Mouse (Mus musculus): ENCODE data around the gene Bag1. TPM values are rescaled to one million over a fixed set of nuclear protein-coding genes. Genes with fewer than 3 reads are reported as not detected.

Gene Bag1
- polyA plus RNA-seq, 1 experiment, result 200 TPM

DNA sequence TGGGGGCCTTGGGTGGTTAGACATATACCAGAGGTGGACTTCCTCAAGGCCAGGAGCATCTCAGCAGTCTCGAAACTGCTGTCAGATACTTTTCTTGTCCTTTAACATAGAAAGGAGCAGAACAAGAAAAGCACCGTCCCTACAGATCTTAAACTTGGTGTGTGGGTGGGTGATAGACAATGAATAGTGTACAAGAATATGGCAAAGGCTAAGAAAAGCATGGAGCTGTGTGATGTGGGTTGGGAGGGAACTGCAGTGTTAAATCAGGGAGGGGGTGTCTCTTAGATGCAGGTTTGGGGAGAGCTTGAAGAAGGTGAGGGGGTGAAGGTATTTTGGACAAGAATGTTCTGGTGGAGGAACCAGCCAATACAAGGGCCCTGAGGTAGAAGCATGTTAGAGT lies 27.5 kb downstream of the Bag1 start:
- peak overlapping the region; percentile 29; the same call in 1 of the 2 replicates for H3K4me3 ChIP-seq (ENCODE audit: low read depth, low read length)
- H3K27me3 ChIP-seq (ENCODE audit: control insufficient read depth, insufficient read depth, low read length), result no peaks in the 10 kb centered on the region
- no peak for TF ChIP-seq CTCF (IDR thresholded peaks at IDR 0.05; ENCODE audit: extremely low read depth, insufficient read length, insufficient replicate concordance, low read depth, low read length)
- TF ChIP-seq POLR2A (IDR thresholded peaks at IDR 0.05; ENCODE audit: low read depth, low read length), result no peak
- no peaks in the 10 kb centered on the region for H3K36me3 ChIP-seq (ENCODE audit: control insufficient read depth, insufficient read depth, low read length)
- 0 out of 2 replicates have a peak overlapping the region, but pooled peaks have one; percentile 28 for H3K27ac ChIP-seq (ENCODE audit: insufficient read depth, low read depth, low read length)
- peaks cover 14% of the 10 kb centered on the region for H3K4me1 ChIP-seq (ENCODE audit: control insufficient read depth, insufficient read depth, insufficient read length, low read length)
- 86% methylated on average over 2 of the region's 2 CpGs for WGBS

DNA sequence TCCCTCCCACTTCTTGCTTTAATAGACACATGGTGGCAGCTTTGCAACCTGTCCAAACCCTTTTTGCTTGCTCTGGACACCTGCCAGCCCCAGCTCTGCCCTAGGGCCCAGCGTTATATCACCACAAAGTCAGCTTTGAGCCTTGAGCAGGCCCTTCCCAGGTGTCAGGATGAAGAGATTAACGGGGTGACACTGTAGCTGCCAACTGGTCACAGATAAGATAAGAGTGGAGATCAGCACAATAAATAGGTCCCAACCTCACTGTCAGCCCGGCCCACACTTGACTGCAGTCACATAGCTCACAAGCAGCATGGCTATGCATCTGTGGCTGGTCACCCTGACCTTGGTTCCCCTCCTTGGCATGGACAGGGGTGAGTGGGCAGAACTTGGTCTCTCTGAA lies 28.3 kb downstream of the Bag1 start, which contains the start of gene Spink4:
Spink4 (plus strand) TSS at position 268 of the 400 bp plus-strand sequence.
- H3K27me3 ChIP-seq (ENCODE audit: control insufficient read depth, insufficient read depth, low read length), result no peaks in the 10 kb centered on the region
- peaks cover 19% of the 10 kb centered on the region for H3K4me1 ChIP-seq (ENCODE audit: control insufficient read depth, insufficient read depth, insufficient read length, low read length)
- peak within 1 kb of the TSS; percentile 29; the same call in 1 of the 2 replicates for H3K4me3 ChIP-seq (ENCODE audit: low read depth, low read length)
- H3K36me3 ChIP-seq (ENCODE audit: control insufficient read depth, insufficient read depth, low read length), result no peaks in the 10 kb centered on the region
- no peak for TF ChIP-seq CTCF (IDR thresholded peaks at IDR 0.05; ENCODE audit: extremely low read depth, insufficient read length, insufficient replicate concordance, low read depth, low read length)
- TF ChIP-seq POLR2A (IDR thresholded peaks at IDR 0.05; ENCODE audit: low read depth, low read length), result no peak
- 15% methylated on average over 3 of the region's 3 CpGs for WGBS
- peak within 1 kb of the TSS; percentile 44; the same call in 1 of the 2 replicates for H3K27ac ChIP-seq (ENCODE audit: insufficient read depth, low read depth, low read length)

DNA sequence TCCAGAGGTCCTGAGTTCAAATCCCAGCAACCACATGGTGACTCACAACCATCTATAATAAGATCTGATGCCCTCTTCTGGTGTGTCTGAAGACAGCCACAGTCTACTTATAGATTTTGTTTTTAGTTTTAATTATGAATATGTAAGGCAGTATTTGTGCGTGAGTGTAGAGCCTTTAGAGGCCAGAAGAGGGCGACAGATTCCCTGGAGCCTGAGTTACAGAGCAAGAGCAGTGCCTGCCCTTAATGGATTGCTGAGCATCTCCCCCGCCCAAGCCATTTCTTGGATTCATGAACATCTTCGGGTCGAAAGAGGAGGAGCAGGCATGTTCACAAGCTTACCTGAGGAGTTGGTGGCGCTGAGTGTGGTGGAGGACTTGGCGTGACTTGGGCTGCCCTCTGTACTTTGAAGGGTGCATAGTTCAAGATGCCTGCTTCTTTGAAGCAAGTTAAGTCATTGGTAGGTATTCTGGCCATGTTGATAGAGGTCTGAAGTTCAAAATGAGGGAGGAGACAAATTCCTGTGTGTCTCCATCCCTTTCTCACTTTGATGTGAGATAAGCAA lies 31.4 kb downstream of the Bag1 start:
- H3K27me3 ChIP-seq (ENCODE audit: control insufficient read depth, insufficient read depth, low read length), result no peaks in the 10 kb centered on the region
- peaks cover 20% of the 10 kb centered on the region for H3K4me1 ChIP-seq (ENCODE audit: control insufficient read depth, insufficient read depth, insufficient read length, low read length)
- H3K27ac ChIP-seq (ENCODE audit: insufficient read depth, low read depth, low read length), result no peak overlapping the region
- peak; percentile 49; the same call in 1 of the 2 replicates for TF ChIP-seq CTCF (IDR thresholded peaks at IDR 0.05; ENCODE audit: extremely low read depth, insufficient read length, insufficient replicate concordance, low read depth, low read length)
- no peak for TF ChIP-seq POLR2A (IDR thresholded peaks at IDR 0.05; ENCODE audit: low read depth, low read length)
- no peak overlapping the region for H3K4me3 ChIP-seq (ENCODE audit: low read depth, low read length)
- WGBS, result 80% methylated on average over 7 of the region's 7 CpGs
- H3K36me3 ChIP-seq (ENCODE audit: control insufficient read depth, insufficient read depth, low read length), result no peaks in the 10 kb centered on the region

DNA sequence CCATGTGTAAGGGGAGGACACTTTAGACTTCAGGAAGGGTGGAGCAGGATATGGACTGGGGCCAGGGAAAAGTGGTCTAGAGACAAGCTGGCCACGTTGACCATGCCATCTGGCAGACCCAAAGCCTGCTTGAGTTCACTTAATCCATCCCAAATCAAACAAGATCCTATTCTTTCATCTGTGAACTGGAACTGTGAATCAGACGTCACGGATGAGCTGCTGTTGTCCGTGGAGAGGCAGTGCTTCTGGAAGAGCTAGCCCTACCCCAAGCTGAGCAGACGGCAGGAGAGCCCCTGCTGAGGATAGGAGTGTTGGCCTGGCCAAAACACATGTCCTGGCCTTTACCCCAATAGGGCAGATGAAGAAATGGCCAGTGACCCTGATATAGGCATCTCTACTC lies 32.1 kb downstream of the Bag1 start:
- no peak overlapping the region for H3K27ac ChIP-seq (ENCODE audit: insufficient read depth, low read depth, low read length)
- no peak for TF ChIP-seq POLR2A (IDR thresholded peaks at IDR 0.05; ENCODE audit: low read depth, low read length)
- no peak for TF ChIP-seq CTCF (IDR thresholded peaks at IDR 0.05; ENCODE audit: extremely low read depth, insufficient read length, insufficient replicate concordance, low read depth, low read length)
- no peak overlapping the region for H3K4me3 ChIP-seq (ENCODE audit: low read depth, low read length)
- no peaks in the 10 kb centered on the region for H3K27me3 ChIP-seq (ENCODE audit: control insufficient read depth, insufficient read depth, low read length)
- H3K4me1 ChIP-seq (ENCODE audit: control insufficient read depth, insufficient read depth, insufficient read length, low read length), result peaks cover 20% of the 10 kb centered on the region
- no peaks in the 10 kb centered on the region for H3K36me3 ChIP-seq (ENCODE audit: control insufficient read depth, insufficient read depth, low read length)
- 68% methylated on average over 5 of the region's 5 CpGs for WGBS

DNA sequence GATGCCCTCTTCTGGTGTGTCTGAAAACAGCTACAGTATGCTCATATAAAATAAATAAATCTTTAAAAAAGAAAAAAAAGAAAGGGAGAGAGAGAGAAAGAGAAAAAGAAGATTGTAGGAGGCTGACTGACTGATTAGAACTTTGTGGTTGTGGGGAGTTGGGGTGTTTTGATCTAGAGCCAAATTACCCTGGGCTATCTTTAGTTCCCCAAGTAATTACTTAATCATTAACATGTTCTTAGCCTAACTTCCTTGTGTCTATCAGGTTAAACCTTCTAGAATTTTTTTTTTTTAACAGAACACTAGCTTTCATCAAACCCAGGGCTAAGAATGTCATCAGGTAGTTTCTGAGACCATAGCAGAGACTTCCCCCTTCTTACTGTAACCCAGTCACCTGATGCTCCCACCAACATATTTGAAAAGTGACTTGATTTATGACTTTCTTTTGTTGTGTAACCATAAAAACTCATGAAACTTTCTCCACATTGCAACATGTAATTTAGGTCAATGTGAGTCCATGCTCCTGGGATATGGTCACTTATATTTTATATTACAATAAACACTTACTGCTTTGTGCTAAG lies 33.7 kb downstream of the Bag1 start:
- H3K4me3 ChIP-seq (ENCODE audit: low read depth, low read length), result no peak overlapping the region
- no peaks in the 10 kb centered on the region for H3K36me3 ChIP-seq (ENCODE audit: control insufficient read depth, insufficient read depth, low read length)
- H3K4me1 ChIP-seq (ENCODE audit: control insufficient read depth, insufficient read depth, insufficient read length, low read length), result peaks cover 13% of the 10 kb centered on the region
- TF ChIP-seq POLR2A (IDR thresholded peaks at IDR 0.05; ENCODE audit: low read depth, low read length), result no peak
- no peak for TF ChIP-seq CTCF (IDR thresholded peaks at IDR 0.05; ENCODE audit: extremely low read depth, insufficient read length, insufficient replicate concordance, low read depth, low read length)
- no peaks in the 10 kb centered on the region for H3K27me3 ChIP-seq (ENCODE audit: control insufficient read depth, insufficient read depth, low read length)
- 0 out of 2 replicates have a peak overlapping the region, but pooled peaks have one; percentile 15 for H3K27ac ChIP-seq (ENCODE audit: insufficient read depth, low read depth, low read length)

DNA sequence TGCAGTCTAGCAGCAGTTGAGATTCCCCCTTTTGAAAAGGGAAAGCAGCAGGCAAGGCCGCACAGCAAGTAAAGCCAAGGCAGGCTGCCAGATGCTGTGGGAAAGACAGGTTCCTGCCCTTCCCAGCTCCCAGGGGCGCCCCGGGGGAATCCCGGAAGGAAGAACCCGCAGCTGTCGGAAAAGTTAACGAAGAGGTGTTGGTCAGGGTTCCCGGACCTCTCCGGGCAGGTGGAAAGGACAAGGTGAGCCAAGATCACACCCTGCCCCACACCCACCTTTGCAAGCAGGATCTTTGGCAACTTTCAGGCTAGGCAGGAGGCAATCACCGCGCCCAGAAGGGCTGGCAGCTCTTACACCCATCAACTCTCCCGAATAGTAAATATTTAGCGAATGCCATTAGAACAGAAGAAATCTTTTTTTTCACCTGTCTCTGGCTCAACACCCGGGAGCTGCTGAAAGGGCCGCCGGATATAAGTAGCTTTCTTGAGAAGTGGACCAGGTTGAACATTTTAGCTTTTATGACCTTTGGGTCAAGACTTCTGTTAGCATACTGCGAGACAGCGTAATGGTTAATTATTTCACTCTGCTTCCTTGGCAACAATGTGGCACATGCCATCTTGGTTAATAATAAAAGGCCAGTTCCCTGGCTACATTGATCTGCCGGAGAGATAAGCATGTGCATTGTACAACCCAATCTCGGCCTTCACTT lies 39.7 kb downstream of the Bag1 start:
- TF ChIP-seq POLR2A (IDR thresholded peaks at IDR 0.05; ENCODE audit: low read depth, low read length), result no peak
- no peak for TF ChIP-seq CTCF (IDR thresholded peaks at IDR 0.05; ENCODE audit: extremely low read depth, insufficient read length, insufficient replicate concordance, low read depth, low read length)
- WGBS, result 18% methylated on average over 20 of the region's 20 CpGs
- Histone ChIP-seq H3K4me3 (ENCODE audit: low read depth, low read length) (peak overlapping the region; percentile 23), H3K27ac (ENCODE audit: insufficient read depth, low read depth, low read length) (peak overlapping the region; percentile 83), H3K36me3 (ENCODE audit: control insufficient read depth, insufficient read depth, low read length) (no peaks in the 10 kb centered on the region), H3K4me1 (ENCODE audit: control insufficient read depth, insufficient read depth, insufficient read length, low read length) (no peaks in the 10 kb centered on the region), H3K27me3 (ENCODE audit: control insufficient read depth, insufficient read depth, low read length) (no peaks in the 10 kb centered on the region)

DNA sequence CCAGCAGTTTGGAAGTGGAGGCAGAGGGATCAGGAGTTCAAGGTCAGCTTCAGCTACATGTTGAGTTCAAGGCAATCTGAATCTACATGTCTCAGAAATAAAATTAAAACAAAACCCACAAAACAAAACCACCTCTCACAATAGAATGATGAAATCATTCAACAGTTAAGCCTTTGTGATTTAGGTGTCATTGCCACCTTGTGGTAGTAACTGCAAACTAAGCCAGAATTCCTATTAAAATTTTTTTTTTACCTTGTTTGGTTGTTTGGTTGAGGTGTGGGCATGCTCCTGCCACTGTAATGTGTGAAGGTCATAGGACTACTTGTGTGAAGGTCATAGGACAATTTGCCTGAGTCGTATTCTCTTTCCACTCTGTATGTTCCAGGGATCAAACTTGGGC lies 41.8 kb downstream of the Bag1 start:
- H3K27ac ChIP-seq (ENCODE audit: insufficient read depth, low read depth, low read length), result no peak overlapping the region
- peaks cover 11% of the 10 kb centered on the region; the same call in 1 of the 2 replicates for H3K4me1 ChIP-seq (ENCODE audit: control insufficient read depth, insufficient read depth, insufficient read length, low read length)
- TF ChIP-seq CTCF (IDR thresholded peaks at IDR 0.05; ENCODE audit: extremely low read depth, insufficient read length, insufficient replicate concordance, low read depth, low read length) (no peak), POLR2A (IDR thresholded peaks at IDR 0.05; ENCODE audit: low read depth, low read length) (no peak)
- H3K4me3 ChIP-seq (ENCODE audit: low read depth, low read length), result no peak overlapping the region
- no peaks in the 10 kb centered on the region for H3K36me3 ChIP-seq (ENCODE audit: control insufficient read depth, insufficient read depth, low read length)
- no peaks in the 10 kb centered on the region for H3K27me3 ChIP-seq (ENCODE audit: control insufficient read depth, insufficient read depth, low read length)
- WGBS, result 25% methylated on average over 1 of the region's 1 CpGs
